Mouse (Mus musculus) cerebellum, adult 18-20 months (tissue): ENCODE measurements around the gene Pde4b.

Experiments used
- DNase-seq, 2 experiments: peaks; one replicate each; pipeline ENCODE4 v3.0.0; 2021

Gene Pde4b

DNA sequence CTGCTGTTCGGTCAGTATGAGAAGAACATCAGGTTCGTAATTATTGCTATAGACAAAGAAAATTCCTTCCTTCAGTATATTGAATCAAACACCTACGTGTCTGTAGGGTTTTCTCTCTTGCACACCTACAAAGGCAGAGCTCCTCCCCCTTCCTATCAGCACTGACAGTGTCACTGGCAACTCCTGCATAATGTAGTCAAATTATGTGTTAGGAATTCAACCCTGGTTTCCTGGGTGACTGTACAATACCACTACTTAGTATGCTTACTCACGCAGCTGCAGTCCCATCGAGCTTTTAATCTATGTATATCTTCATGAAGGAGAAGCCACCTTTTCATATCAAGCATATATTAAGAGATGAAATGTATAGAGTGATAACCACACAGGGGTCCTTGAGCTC, 99.5 kb downstream of the Pde4b start:
- DNase-seq = no peak

DNA sequence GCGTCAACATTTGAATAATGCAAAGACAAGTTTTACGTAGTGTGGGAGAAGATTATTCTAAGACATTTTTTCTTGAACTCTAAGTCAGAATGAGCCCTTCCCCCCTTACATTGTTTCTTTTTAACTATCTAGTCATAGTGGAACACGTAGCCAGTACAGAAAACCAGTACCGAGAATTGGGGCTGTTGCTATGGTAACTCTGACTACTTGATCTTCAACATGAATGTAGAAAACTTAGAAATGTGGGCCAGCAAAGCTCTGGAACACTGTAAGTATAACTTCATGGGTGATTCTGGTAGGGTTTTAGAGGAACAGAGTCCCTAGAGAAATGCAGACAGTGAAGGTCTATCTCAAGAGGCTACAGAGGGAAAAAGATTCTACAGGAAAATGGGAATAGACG, 110.4 kb downstream of the Pde4b start:
- DNase-seq = no peak

GRCm38 (mm10) chr4:102209773-102210172, 122.4 kb downstream of the Pde4b start:
- no peak for DNase-seq

DNA sequence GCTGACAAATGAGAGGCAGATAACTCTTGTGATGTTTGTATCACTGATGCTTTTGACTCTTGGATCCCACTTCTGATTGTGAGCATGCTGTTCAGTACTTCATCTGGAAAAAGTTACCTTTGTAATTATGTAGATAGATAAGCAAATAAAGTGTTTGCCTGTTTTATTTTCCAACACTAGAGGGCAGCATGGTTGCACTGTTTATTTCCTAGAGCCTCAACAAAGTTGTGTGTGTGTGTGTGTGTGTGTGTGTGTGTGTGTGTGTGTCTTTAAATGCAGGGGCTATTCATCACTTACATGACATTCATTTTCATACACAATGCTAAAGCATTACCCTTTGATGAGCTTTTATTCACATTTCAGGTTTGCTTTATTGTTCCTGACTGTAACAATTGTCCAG, 139.4 kb downstream of the Pde4b start:
- peak; percentile 22 to 56 for DNase-seq

- DNase-seq = peak; percentile 63
Measured at GRCm38 (mm10) chr4:102228953-102229586, 141.7 kb downstream of the Pde4b start.

DNA sequence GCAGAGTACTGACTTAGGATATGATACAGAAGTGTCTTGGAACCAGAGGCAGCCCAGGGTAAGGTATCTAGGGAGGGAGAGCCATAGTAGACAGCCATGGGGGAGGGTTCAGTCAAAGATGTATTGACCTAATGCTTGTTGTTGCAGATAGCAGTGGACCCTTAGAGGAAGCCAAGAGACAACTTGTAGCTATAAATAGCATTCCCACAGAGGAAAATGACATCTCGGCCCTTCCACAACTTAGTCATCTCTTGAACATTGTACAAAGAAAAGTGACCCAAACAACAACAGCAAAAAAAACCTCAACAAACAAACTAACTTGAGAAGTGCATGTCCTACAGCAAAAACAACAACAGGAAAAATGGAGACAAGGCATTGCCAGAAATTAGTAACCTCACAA, 143.6 kb downstream of the Pde4b start:
- no peak for DNase-seq

DNA sequence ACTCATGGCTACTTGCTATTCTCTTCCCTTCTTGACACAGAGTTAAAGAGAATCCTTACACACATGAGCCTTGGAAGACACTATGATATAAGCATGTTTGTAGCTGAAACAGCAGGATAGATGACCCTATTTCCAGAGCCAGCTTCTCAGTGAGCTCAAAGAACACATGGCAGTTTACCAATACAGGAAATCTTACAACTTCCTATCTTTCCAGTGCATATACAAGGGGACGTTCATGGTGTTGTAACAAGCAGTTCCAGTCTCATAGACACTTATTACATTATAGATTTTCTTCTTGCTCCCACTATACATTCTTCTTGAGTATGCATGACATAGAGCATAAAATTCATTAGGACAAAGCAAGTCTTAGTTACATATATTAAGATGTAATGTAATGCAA, 146.3 kb downstream of the Pde4b start:
- DNase-seq = no peak

DNA sequence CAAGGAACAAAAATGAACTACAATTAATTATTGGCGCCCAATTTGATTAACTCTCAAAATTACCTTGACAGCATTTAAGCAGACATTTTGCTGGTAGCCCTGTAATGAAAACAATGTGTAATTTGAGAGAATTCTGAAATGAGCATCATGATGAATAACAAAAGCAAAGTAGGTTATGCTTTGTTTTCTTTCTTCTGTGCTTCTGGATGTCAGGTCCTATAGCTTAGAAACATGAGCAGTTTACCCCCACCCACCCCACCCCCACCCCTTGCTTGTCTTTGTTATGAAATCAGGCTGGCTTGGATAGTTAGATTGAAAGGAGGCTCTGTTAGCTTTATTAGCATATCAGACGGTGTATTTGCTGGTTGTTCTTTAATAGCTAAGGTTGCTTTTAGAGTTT, 147.8 kb downstream of the Pde4b start:
- no peak for DNase-seq

DNA sequence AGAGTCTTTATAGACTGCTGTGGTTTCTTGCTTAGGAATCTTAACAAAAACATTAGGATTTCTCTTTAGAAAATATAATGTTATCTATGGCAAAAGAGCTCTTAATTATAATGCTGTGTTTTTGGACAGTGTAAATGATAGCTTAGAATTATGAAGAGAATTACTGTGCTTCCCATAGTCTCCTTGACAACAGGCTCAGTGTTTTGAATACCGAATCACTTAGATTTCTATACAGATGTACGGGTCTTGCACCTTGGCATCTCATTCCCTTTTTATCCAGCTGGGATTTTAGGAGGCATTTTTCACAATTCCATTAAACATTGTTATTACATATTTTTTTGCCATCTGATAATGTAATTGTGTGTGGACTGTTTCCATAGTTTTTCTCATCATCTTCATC, 151.8 kb downstream of the Pde4b start:
- no peak for DNase-seq

- DNase-seq = peak; percentile 68 to 73
Measured at GRCm38 (mm10) chr4:102239657-102240390, 152.5 kb downstream of the Pde4b start.

DNA sequence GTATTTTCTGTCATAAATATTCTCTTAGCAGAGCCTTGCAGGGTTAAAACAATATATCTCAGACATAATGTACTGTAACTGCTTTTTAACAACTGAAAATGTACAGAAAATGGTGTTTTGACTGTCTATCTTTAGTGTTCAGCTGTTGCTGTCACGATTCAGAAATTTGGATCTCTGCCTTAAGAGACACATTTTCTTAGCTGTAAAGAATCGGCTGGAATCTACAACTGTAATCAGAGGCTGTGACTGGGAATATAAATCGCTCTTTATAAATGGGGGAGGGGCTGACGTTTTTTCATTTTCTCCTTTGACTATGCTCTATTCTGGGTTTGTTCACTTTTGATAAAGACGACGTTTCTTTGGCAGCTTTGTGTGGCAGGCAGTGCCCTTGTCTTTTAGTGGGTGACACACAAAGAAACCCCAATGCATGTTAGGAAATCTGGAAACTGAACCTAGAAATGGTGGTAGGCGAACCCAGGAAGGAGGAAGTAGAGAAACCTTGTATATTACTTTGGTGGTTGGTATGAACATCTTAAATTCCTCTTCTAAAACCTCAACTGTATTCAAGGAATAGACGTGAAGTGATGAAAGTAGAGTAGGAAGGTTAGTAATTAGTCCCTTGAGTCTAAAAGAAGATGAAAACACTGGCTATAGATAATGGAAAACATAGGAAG, 153.5 kb downstream of the Pde4b start:
- DNase-seq = no peak

DNA sequence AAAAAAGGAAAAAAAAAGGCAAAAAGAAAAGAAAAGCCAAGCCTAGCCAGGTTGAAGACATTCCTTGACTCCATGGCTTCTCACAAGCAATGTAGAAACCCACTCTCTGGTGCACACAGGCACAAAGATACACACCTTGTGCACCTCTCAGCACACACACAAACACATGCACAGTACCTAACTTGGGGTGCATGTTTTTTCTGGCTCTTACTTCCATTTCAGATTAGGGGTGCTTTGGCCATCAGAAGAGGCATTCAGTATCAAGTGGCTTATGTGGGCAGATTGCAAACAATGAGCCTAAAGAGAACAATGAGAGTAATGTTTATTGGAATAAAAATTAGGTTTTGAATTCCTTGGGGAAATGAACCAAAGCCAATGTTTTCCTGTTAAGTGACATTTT, 166.7 kb downstream of the Pde4b start:
- DNase-seq = no peak

DNA sequence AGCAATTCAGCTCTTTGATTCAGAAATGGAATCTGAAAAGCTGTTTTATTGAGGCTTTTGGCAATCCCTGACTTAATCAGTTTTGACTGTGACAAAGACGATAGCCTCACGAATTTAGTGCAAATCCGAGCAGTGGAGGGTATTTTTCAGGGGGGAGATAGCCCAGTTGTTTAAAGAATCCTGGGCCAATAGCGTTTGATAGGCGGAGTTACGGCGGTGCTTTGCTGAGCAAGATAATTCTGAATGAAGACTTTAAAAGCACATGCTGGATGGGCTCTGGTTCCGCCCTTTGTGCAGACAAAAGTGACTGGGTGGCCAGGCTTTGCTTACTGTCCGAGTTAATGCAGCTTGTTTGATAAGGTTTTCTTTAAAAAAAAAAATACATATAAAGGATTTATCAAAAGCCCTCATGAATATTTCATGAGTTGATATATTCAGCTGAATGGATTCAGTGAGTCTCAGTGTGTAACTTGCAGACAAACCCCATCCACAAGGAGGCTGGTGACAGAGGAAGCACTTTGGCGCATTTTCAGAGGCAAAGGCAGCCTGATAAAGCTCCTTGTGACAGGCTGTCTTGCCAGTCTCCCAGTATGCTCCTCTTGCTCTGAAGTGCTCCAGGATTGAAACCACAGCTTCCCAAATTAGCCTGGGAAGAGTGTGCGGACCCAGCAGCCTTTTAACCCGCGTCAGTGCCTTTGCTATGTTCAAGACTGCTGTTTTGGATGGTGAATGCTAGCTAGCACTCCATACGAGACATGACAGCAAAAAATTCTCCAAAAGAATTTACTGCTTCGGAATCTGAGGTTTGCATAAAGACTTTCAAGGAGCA, 167.3 kb downstream of the Pde4b start:
- peak; percentile 55 to 67 for DNase-seq

DNA sequence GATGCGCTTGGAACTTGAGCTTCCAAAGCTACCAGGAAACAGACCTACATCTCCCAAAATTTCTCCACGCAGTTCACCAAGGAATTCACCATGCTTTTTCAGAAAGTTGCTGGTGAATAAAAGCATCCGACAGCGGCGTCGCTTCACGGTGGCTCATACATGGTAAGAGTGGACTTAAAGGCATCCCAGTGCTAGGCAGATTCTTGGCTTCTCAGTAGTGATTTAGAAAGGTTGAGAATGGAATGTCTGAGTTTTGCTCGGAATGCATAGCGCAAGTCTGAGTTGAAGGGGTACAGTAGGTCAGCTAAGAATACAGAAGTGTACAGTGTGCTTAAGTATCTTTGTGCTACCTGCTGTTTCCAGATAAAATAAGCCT, 167.9 kb downstream of the Pde4b start:
- no peak for DNase-seq

DNA sequence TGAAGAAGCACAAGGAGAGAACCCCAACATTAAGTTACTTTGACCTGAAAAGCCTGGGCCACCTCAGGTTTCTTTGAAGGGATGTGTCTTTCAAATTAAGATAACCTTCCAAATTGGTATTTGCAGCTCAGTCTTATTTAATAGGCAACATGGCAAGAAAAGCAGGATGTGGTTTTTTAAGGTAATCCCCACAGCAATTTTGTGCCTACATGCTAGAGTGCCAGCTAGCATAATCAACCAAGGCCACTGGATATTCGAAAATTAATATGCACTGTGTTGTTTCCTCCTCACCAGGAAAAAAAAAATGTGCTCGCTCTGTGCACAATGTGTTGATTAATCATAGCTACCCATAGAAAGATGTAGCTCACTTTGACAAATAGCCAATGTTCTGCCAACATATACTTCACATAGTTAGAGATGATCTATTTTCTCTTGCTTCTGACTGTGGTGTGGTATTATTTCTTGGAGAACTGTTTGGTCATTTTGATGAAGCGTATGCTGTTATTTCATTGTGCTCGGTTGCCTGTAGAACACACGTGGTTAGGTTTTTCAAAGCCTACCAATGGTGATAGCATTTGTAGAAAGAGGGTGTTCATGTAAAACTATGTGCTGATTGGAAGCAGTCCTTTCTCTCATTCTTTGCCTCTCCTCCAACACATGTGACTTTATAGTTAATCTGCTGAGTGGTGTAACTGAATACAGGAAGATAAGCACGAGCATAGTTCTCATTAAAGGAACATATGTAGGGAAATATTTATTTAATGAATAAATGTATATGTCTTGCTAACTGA, 169.0 kb downstream of the Pde4b start:
- no peak for DNase-seq

GRCm38 (mm10) chr4:102260216-102260615, 172.9 kb downstream of the Pde4b start:
- no peak for DNase-seq

GRCm38 (mm10) chr4:102272313-102272712, 185.0 kb downstream of the Pde4b start:
- DNase-seq = no peak

DNA sequence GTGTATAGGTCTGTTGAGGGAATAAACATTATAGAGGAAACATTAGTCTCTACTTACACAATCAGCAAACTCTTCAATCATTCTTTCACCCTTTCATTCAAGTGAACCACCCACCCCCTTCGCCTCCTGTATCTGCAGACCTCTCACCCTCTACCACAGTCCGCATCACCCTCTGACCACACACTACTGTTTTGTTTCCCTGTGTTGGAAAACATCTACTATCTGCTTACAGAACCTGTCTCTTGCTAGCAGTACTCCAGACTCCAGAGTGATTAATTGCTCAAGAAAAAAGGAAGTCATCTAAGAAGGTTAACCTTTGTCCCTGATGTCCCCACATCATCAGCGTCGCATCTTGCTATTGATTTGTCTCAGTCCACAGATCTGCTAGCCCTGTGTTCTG, 185.4 kb downstream of the Pde4b start:
- DNase-seq = no peak

- peak in 1 of 2 experiments; percentile 20 for DNase-seq
Measured at GRCm38 (mm10) chr4:102275716-102276115, 188.4 kb downstream of the Pde4b start.

- no peak for DNase-seq
Measured at GRCm38 (mm10) chr4:102278958-102279357, 191.6 kb downstream of the Pde4b start.

GRCm38 (mm10) chr4:102287172-102287571, 199.8 kb downstream of the Pde4b start:
- DNase-seq = no peak

DNA sequence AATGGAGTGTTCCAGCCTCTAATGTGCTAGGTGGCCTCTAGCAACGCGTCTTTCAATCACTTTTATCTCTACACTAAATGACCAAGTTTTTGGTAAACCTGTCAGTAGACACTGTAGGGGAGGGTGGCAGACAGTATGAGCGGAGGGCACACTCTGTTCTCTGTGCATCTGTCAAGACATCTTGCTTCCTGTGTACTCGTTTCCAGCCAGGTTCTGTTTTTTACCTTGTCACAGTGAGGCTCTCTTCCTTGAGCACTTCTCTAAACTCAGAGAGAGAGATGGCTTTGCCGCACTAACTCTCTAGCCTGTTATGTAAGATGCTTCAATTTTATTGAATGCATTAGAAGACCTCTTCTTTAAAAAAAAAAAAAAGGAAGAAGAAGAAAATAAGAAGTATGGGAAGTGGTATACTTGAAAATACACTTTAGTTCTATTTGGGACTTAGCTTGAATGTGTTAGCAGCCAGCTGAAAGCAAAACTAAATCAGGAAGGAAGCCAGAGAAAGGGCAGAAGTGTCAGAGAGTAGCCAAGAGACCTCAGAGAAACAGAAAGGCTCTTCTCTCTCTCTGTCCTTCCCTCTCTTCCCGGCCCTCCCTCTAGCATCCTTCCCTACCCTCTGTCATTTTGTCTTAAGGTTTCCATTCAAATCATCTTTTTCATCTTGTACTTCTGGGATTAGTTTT, 202.8 kb downstream of the Pde4b start:
- DNase-seq = peak; percentile 59 to 69
